Mouse (Mus musculus): ENCODE results near the gene Mtg1.

GRCm38 (mm10) chr7:140164664-140165063 is 27.3 kb downstream of the Mtg1 start, which contains the start of gene Olfr522:
- TF ChIP-seq RAD21 (IDR thresholded peaks at IDR 0.05; ENCODE audit: low read depth, low read length) (no peak), CTCF (IDR thresholded peaks at IDR 0.05 in 2 of 3, conservative IDR thresholded peaks at IDR 0.05 in 1 of 3; ENCODE audit: control insufficient read depth in 1 of 3, insufficient read depth in 1 of 3, low read depth in 2 of 3, low read length in 3 of 3, poor library complexity in 1 of 3, severe bottlenecking in 1 of 3) (no peak), GABPA (IDR thresholded peaks at IDR 0.05; ENCODE audit: low read depth, low read length) (no peak)

Measured in MEL (cell line).